In the genomic region with DNA sequence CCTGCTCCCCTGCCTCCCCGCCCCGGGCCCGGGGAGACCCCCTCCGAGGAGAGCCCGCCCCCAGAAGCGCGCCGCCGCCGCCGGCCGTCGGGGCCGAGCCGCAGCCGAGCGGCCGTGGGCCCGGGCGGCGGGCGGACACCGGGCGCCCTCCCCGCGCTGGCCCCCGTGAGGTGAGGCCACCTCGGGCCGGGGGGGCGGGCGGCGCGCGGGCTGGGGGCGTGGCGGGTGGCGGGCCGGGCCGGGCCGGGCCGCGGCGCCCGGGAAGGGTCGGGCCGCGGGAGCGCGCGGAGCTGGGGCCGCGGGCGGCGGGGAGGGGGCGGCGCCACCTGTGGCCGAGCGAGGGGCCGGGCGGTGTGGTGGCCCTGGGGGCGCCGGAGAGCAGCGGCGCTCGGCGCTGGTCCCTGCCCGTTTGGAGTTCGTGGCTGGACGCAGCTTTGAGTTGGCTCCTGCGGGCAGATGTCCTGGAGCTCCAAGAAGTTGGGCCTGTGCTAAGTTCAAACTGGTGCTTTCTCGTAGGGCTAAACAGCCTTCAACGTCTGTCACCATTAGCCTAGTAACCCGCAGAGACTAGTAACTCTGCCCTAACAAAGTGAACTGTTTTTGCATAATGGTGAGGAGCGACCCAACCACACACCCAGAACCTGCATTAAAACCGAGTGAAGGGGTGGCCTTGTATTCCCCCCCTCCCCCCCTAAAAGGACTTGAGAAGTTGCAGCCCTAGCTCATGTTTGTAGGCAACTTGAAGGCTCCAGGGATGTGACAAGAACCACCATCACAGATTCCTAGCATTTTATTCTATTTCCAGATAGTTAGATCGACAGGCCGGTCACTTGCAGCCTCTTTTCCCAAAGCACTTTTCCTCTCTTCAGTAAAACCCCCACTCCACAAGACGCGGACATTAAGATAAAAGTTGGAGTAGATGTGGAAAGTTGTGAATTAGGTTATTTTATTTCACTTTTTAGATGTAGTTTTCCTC, we compare ENCODE assay signal across 7 mouse cellular contexts. TPM values are rescaled to one million over a fixed set of nuclear protein-coding genes. Genes with fewer than 3 reads are reported as not detected.
DNase-seq lines count a peak whose midpoint lies in the region; ATAC-seq and TF ChIP-seq lines count a peak whose summit lies in the region.

No protein-coding gene starts in this region.

- no peak for TF ChIP-seq POLR2A in kidney, adult 2 months (IDR thresholded peaks at IDR 0.05; ENCODE audit: low read depth, low read length)

- no peaks in the 10 kb centered on the region for H3K36me3 ChIP-seq in kidney, adult 2 months (ENCODE audit: control insufficient read depth, insufficient read depth, low read length)
- no peaks in the 10 kb centered on the region for H3K36me3 ChIP-seq in limb, embryonic 15.5 days
- H3K36me3 ChIP-seq in midbrain, embryonic 16.5 days (ENCODE audit: control insufficient read depth, insufficient read depth, low read length), result no peaks in the 10 kb centered on the region

- no peaks in the 10 kb centered on the region for H3K9me3 ChIP-seq in limb, embryonic 15.5 days
- H3K9me3 ChIP-seq in midbrain, embryonic 16.5 days (replicated peaks; ENCODE audit: control insufficient read depth, low read length, poor library complexity, severe bottlenecking), result no peaks in the 10 kb centered on the region

- no peaks in the 10 kb centered on the region for H3K27me3 ChIP-seq in kidney, adult 2 months (replicated peaks; ENCODE audit: control insufficient read depth, insufficient read depth, low read length)
- H3K27me3 ChIP-seq in limb, embryonic 15.5 days, result no peaks in the 10 kb centered on the region
- no peaks in the 10 kb centered on the region for H3K27me3 ChIP-seq in midbrain, embryonic 16.5 days (ENCODE audit: control insufficient read depth, insufficient read depth, low read depth, low read length)

- no peak for TF ChIP-seq CTCF in kidney, adult 2 months (conservative IDR thresholded peaks at IDR 0.05; ENCODE audit: insufficient read depth, insufficient read length, low read depth, low read length)

- 10% methylated on average over 50 of the region's 79 CpGs for WGBS in kidney, adult 2 months
- 1% methylated on average over 38 of the region's 79 CpGs for WGBS in limb, embryonic 15.5 days
- WGBS in midbrain, embryonic 16.5 days, result 1% methylated on average over 15 of the region's 79 CpGs

- peak; percentile 81 for DNase-seq in adrenal gland, postnatal 10 days
- DNase-seq in embryo, embryonic 11 days, result peak; percentile 89
- peak; percentile 72 for DNase-seq in kidney, adult 2 months
- DNase-seq in spleen, postnatal 14 days (ENCODE audit: low spot score in 2 of 2), result peak; percentile 33 to 58

- peak overlapping the region; percentile 92 for H3K4me3 ChIP-seq in kidney, adult 2 months (ENCODE audit: insufficient read depth, low read depth, low read length)
- H3K4me3 ChIP-seq in limb, embryonic 15.5 days, result peak overlapping the region; percentile 60
- H3K4me3 ChIP-seq in midbrain, embryonic 16.5 days (ENCODE audit: low read depth, low read length), result peak overlapping the region; percentile 80

- peak overlapping the region; percentile 58 for H3K4me2 ChIP-seq in limb, embryonic 15.5 days
- H3K4me2 ChIP-seq in midbrain, embryonic 16.5 days (ENCODE audit: low read length), result peak overlapping the region; percentile 60

- peak overlapping the region; percentile 88 for H3K9ac ChIP-seq in limb, embryonic 15.5 days
- H3K9ac ChIP-seq in midbrain, embryonic 16.5 days (ENCODE audit: low read depth, low read length), result peak overlapping the region; percentile 87

- peak; percentile 66 for ATAC-seq in granulocyte monocyte progenitor cell, adult 5-6 weeks (replicated peaks; ENCODE audit: poor library complexity, severe bottlenecking)
- ATAC-seq in limb, embryonic 15.5 days (ENCODE audit: insufficient number of reproducible peaks, low FRiP score, low TSS enrichment, low read depth), result peak; percentile 81
- ATAC-seq in midbrain, embryonic 16.5 days, result peak; percentile 75

- peaks cover 15% of the 10 kb centered on the region for H3K4me1 ChIP-seq in kidney, adult 2 months (ENCODE audit: control insufficient read depth, insufficient read depth, low read length)
- peaks cover 11% of the 10 kb centered on the region for H3K4me1 ChIP-seq in limb, embryonic 15.5 days
- peaks cover 8% of the 10 kb centered on the region for H3K4me1 ChIP-seq in midbrain, embryonic 16.5 days (ENCODE audit: control insufficient read depth, insufficient read depth, low read length)

- peak overlapping the region; percentile 69; the same call in 1 of the 2 replicates for H3K27ac ChIP-seq in kidney, adult 2 months (ENCODE audit: insufficient read depth, low read depth, low read length)
- peak overlapping the region; percentile 95 for H3K27ac ChIP-seq in limb, embryonic 15.5 days
- peak overlapping the region; percentile 95 for H3K27ac ChIP-seq in midbrain, embryonic 16.5 days (ENCODE audit: low read length)

RNA-seq across cellular contexts. Expression of a gene that starts 0.9 kb away (rescaled TPM):
- 100 to 1,000 TPM; 119 to 123 TPM for total RNA-seq in adrenal gland, postnatal 10 days (2021)
- total RNA-seq in granulocyte monocyte progenitor cell, adult 5-6 weeks (2014; fragmentation: Nextera tagmentation), result 50.6 and 56.7 TPM in 2 replicates
- total RNA-seq in granulocyte monocyte progenitor cell, adult 5-6 weeks (2017), result 25.1 and 44.5 TPM in 2 replicates
- polyA plus RNA-seq in kidney, adult 2 months (2012; rRNA removed), result 93.8 and 101 TPM in 2 replicates
- polyA plus RNA-seq in limb, embryonic 15.5 days (2015; fragmentation: Nextera tagmentation; extraction: Ambion mirVana), result 33.1 and 34.9 TPM in 2 replicates
- polyA plus RNA-seq in midbrain, embryonic 16.5 days (2015; fragmentation: Nextera tagmentation; extraction: Ambion mirVana), result 35.2 and 35.9 TPM in 2 replicates

RNA-seq across cellular contexts. Expression of a gene that starts 10.8 kb away (rescaled TPM):
- total RNA-seq in adrenal gland, postnatal 10 days (2021), result 10 to 100 TPM; 10.9 to 22.9 TPM
- not detected in 2 replicates for total RNA-seq in granulocyte monocyte progenitor cell, adult 5-6 weeks (2014; fragmentation: Nextera tagmentation)
- not detected in 2 replicates for total RNA-seq in granulocyte monocyte progenitor cell, adult 5-6 weeks (2017)
- 0.12 TPM in 1 of 2 replicates, not detected in the other for polyA plus RNA-seq in kidney, adult 2 months (2012; rRNA removed)
- polyA plus RNA-seq in limb, embryonic 15.5 days (2015; fragmentation: Nextera tagmentation; extraction: Ambion mirVana), result not detected in 2 replicates
- polyA plus RNA-seq in midbrain, embryonic 16.5 days (2015; fragmentation: Nextera tagmentation; extraction: Ambion mirVana), result 0.15 TPM in 1 of 2 replicates, not detected in the other

RNA-seq across cellular contexts. Expression of a gene that starts 26.8 kb away (rescaled TPM):
- total RNA-seq in adrenal gland, postnatal 10 days (2021), result 1 to 10 TPM; 1.2 to 6.6 TPM
- not detected in 2 replicates for total RNA-seq in granulocyte monocyte progenitor cell, adult 5-6 weeks (2014; fragmentation: Nextera tagmentation)
- total RNA-seq in granulocyte monocyte progenitor cell, adult 5-6 weeks (2017), result not detected in 2 replicates
- not detected in 2 replicates for polyA plus RNA-seq in kidney, adult 2 months (2012; rRNA removed)
- polyA plus RNA-seq in limb, embryonic 15.5 days (2015; fragmentation: Nextera tagmentation; extraction: Ambion mirVana), result 0.03 TPM in 1 of 2 replicates, not detected in the other
- 0.04 TPM in 2 replicates for polyA plus RNA-seq in midbrain, embryonic 16.5 days (2015; fragmentation: Nextera tagmentation; extraction: Ambion mirVana)

RNA-seq across cellular contexts. Expression of a gene that starts 39.3 kb away (rescaled TPM):
- 1 to 10 TPM; 5.2 to 5.6 TPM for total RNA-seq in adrenal gland, postnatal 10 days (2021)
- total RNA-seq in granulocyte monocyte progenitor cell, adult 5-6 weeks (2014; fragmentation: Nextera tagmentation), result not detected in 2 replicates
- not detected in 2 replicates for total RNA-seq in granulocyte monocyte progenitor cell, adult 5-6 weeks (2017)
- 1.7 and 3.0 TPM in 2 replicates for polyA plus RNA-seq in kidney, adult 2 months (2012; rRNA removed)
- polyA plus RNA-seq in limb, embryonic 15.5 days (2015; fragmentation: Nextera tagmentation; extraction: Ambion mirVana), result 13.4 and 13.7 TPM in 2 replicates
- 0.92 and 1.3 TPM in 2 replicates for polyA plus RNA-seq in midbrain, embryonic 16.5 days (2015; fragmentation: Nextera tagmentation; extraction: Ambion mirVana)

RNA-seq across cellular contexts. Expression of a gene that starts 59.3 kb away (rescaled TPM):
- total RNA-seq in adrenal gland, postnatal 10 days (2021), result 1 to 10 TPM; 6.5 to 6.6 TPM
- total RNA-seq in granulocyte monocyte progenitor cell, adult 5-6 weeks (2014; fragmentation: Nextera tagmentation), result 46.0 and 53.1 TPM in 2 replicates
- total RNA-seq in granulocyte monocyte progenitor cell, adult 5-6 weeks (2017), result 34.7 and 51.8 TPM in 2 replicates
- 2.7 and 6.0 TPM in 2 replicates for polyA plus RNA-seq in kidney, adult 2 months (2012; rRNA removed)
- polyA plus RNA-seq in limb, embryonic 15.5 days (2015; fragmentation: Nextera tagmentation; extraction: Ambion mirVana), result 5.1 and 5.4 TPM in 2 replicates
- 0.46 and 0.75 TPM in 2 replicates for polyA plus RNA-seq in midbrain, embryonic 16.5 days (2015; fragmentation: Nextera tagmentation; extraction: Ambion mirVana)

Comparison
In these comparisons a context has a peak if more than half of its experiments do, and no peak if none do; other contexts are left out.
1. Peak in every context shown above with its lines: DNase-seq, ATAC-seq, H3K4me3 ChIP-seq and H3K27ac ChIP-seq.